Mouse (Mus musculus) layer of hippocampus, adult 6 months (tissue): ENCODE data around the gene Naa50. TPM values are rescaled to one million over a fixed set of nuclear protein-coding genes. Genes with fewer than 3 reads are reported as not detected.

Source experiments
- long read RNA-seq, 2 experiments: library from polyadenylated mRNA; unstranded; transcript quantifications; one replicate each; pipeline ENCODE4 v2.0.0; 2019 to 2020
- polyA plus RNA-seq: library from polyadenylated mRNA; unstranded; fragments of <200 nt; fragmentation: Nextera tagmentation; gene quantifications from 2 replicates; pipeline ENCODE4 v1.2.3, GENCODE M21; 2021

Gene Naa50
- 25.1 and 26.7 TPM in 2 replicates for polyA plus RNA-seq
- long read RNA-seq, experiment 1, full-length matches to known transcripts: 76 of 87 reads
- long read RNA-seq, experiment 1, partial matches to known transcripts: 0 of 87 reads
- long read RNA-seq, experiment 1, other reads (novel, unspliced or antisense): 11 of 87 reads
- long read RNA-seq, experiment 2, full-length matches to known transcripts: 394 of 406 reads
- long read RNA-seq, experiment 2, partial matches to known transcripts: 3 of 406 reads
- long read RNA-seq, experiment 2, other reads (novel, unspliced or antisense): 9 of 406 reads

GRCm38 (mm10) chr16:44139536-44140185 lies at the start of gene Naa50, which contains the start of gene Atp6v1a:
Gene Naa50 (plus strand): TSS chr16:44139830.
Gene Atp6v1a (minus strand): TSS chr16:44139705.

GRCm38 (mm10) chr16:44173155-44173941 lies 33.7 kb downstream of the Naa50 start, which contains the start of gene Usf3:
Gene Usf3 (plus strand): TSS chr16:44173246.

Other genes starting within 250 kb of the Naa50 start
- 4.5 and 5.8 TPM in 2 replicates for gene Qtrt2, start 213.0 kb upstream of the Naa50 start, polyA plus RNA-seq
- gene Zdhhc23, start 160.0 kb upstream of the Naa50 start, polyA plus RNA-seq: 6.5 TPM in 2 replicates
- 0.43 and 1.3 TPM in 2 replicates for gene Gramd1c, start 76.5 kb upstream of the Naa50 start, polyA plus RNA-seq
- gene Atp6v1a, start 125 bp upstream of the Naa50 start, polyA plus RNA-seq: 346 and 357 TPM in 2 replicates
- gene Usf3, start 33.4 kb downstream of the Naa50 start, polyA plus RNA-seq: 2.2 and 3.1 TPM in 2 replicates
- gene Sidt1, start 193.4 kb downstream of the Naa50 start, polyA plus RNA-seq: 20.0 and 21.3 TPM in 2 replicates
- 4.5 and 4.7 TPM in 2 replicates for gene Spice1, start 207.3 kb downstream of the Naa50 start, polyA plus RNA-seq